Mouse (Mus musculus): ENCODE results near the gene Hoxc8.

GRCm38 (mm10) chr15:103039609-103040008 is 49.2 kb downstream of the Hoxc8 start:
- no peak for TF ChIP-seq MAFK (IDR thresholded peaks at IDR 0.05; ENCODE audit: borderline replicate concordance, low read depth, low read length)
- no peak for TF ChIP-seq POLR2A (IDR thresholded peaks at IDR 0.05; ENCODE audit: control insufficient read depth in 1 of 2, insufficient read depth in 1 of 2, low read depth in 1 of 2, low read length in 2 of 2, poor library complexity in 1 of 2)
- no peak for TF ChIP-seq MAZ (IDR thresholded peaks at IDR 0.05; ENCODE audit: low read depth, low read length)
- no peak for TF ChIP-seq CTCF (IDR thresholded peaks at IDR 0.05 in 2 of 3, conservative IDR thresholded peaks at IDR 0.05 in 1 of 3; ENCODE audit: control insufficient read depth in 1 of 3, insufficient read depth in 1 of 3, low read depth in 2 of 3, low read length in 3 of 3, poor library complexity in 1 of 3, severe bottlenecking in 1 of 3)
- no peak for TF ChIP-seq POLR2AphosphoS5 (IDR thresholded peaks at IDR 0.05; ENCODE audit: borderline replicate concordance, low read depth, low read length)
- no peak for TF ChIP-seq USF1 (IDR thresholded peaks at IDR 0.05; ENCODE audit: low read depth, low read length)
- no peak for TF ChIP-seq POLR2AphosphoS2 (IDR thresholded peaks at IDR 0.05; ENCODE audit: low read length)
